In the genomic region with DNA sequence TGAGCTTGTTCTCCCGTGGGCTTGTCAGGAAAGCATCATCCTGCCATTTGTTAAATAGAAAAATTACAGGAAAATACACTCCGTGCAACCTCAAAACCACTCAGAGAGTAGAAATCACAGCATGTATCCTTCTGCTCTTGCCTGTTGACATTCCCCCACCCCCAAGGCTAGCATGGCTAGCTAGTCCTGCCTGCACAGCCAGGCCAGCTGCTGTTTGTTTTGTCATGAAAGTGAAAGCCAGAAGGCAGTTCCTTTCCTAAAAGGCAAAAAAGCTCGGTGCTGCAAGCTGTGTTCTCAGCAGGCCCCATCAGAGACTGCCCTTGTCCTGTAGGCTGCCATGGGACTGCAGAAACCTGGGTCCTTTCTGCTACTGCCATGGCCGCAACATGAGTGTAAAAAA, we compare ENCODE assay signal across 9 mouse cellular contexts.
DNase-seq lines count a peak whose midpoint lies in the region; ATAC-seq and TF ChIP-seq lines count a peak whose summit lies in the region.
"Had no signal": no experiment of that assay in that cellular context is flagged by ENCODE, and none has a peak within 500 bp of the region (broad histone marks: within the 10 kb centered on the region; RNA-seq: fewer than 3 reads in every experiment).

No protein-coding gene starts in this region.

- TF ChIP-seq EP300 in liver, embryonic 14.5 days (IDR thresholded peaks at IDR 0.05; ENCODE audit: low read depth) = no peak
- TF ChIP-seq EP300 in stomach, postnatal 0 days (optimal IDR thresholded peaks at IDR 0.05) = no peak

- H3K36me3 ChIP-seq in forebrain, embryonic 14.5 days (ENCODE audit: control insufficient read depth, insufficient read depth, low read length) = no peaks in the 10 kb centered on the region
- no peaks in the 10 kb centered on the region for H3K36me3 ChIP-seq in forebrain, embryonic 11.5 days (ENCODE audit: control insufficient read depth, insufficient read depth, low read length)
- no peaks in the 10 kb centered on the region for H3K36me3 ChIP-seq in liver, embryonic 14.5 days (replicated peaks; ENCODE audit: control insufficient read depth, insufficient read depth, low read depth)
- no peaks in the 10 kb centered on the region for H3K36me3 ChIP-seq in stomach, postnatal 0 days (ENCODE audit: control insufficient read depth, insufficient read depth, low read length)
- H3K36me3 ChIP-seq: neural tube, embryonic 13.5 days had no signal

- no peak overlapping the region for H3K9ac ChIP-seq in forebrain, embryonic 14.5 days (ENCODE audit: low read length)
- H3K9ac ChIP-seq in forebrain, embryonic 11.5 days (ENCODE audit: low read length) = no peak overlapping the region
- no peak overlapping the region for H3K9ac ChIP-seq in liver, embryonic 14.5 days (replicated peaks)
- no peak overlapping the region for H3K9ac ChIP-seq in stomach, postnatal 0 days (ENCODE audit: low read length)
- H3K9ac ChIP-seq: neural tube, embryonic 13.5 days had no signal

- no peaks in the 10 kb centered on the region for H3K27me3 ChIP-seq in forebrain, embryonic 14.5 days (replicated peaks; ENCODE audit: control insufficient read depth, insufficient read depth, low read length)
- H3K27me3 ChIP-seq in forebrain, embryonic 11.5 days (ENCODE audit: control insufficient read depth, insufficient read depth, low read length) = no peaks in the 10 kb centered on the region
- no peaks in the 10 kb centered on the region for H3K27me3 ChIP-seq in liver, embryonic 14.5 days (ENCODE audit: control insufficient read depth, insufficient read depth, low read length)
- H3K27me3 ChIP-seq in stomach, postnatal 0 days (ENCODE audit: control insufficient read depth, insufficient read depth, low read length) = no peaks in the 10 kb centered on the region
- H3K27me3 ChIP-seq: neural tube, embryonic 13.5 days had no signal

- no peak for ATAC-seq in forebrain, embryonic 14.5 days
- no peak for ATAC-seq in forebrain, embryonic 11.5 days (replicated peaks; ENCODE audit: low FRiP score)
- ATAC-seq in liver, embryonic 14.5 days (ENCODE audit: insufficient read depth) = no peak
- ATAC-seq in stomach, postnatal 0 days (ENCODE audit: low FRiP score, low TSS enrichment) = no peak

- H3K4me1 ChIP-seq in forebrain, embryonic 14.5 days (ENCODE audit: control insufficient read depth, insufficient read depth, low read length) = no peaks in the 10 kb centered on the region
- no peaks in the 10 kb centered on the region for H3K4me1 ChIP-seq in forebrain, embryonic 11.5 days (replicated peaks; ENCODE audit: control insufficient read depth, insufficient read depth, low read length)
- peaks cover 0 to 7% of the 10 kb centered on the region in 2 experiments; a peak in 1 of 4 replicates for H3K4me1 ChIP-seq in liver, embryonic 14.5 days (replicated peaks; ENCODE audit: control insufficient read depth in 2 of 2, insufficient read depth in 2 of 2, low read length in 1 of 2)
- no peaks in the 10 kb centered on the region for H3K4me1 ChIP-seq in stomach, postnatal 0 days (replicated peaks; ENCODE audit: control insufficient read depth, insufficient read depth)

- no peaks in the 10 kb centered on the region for H3K9me3 ChIP-seq in forebrain, embryonic 14.5 days (replicated peaks; ENCODE audit: control insufficient read depth, low read length)
- H3K9me3 ChIP-seq in forebrain, embryonic 11.5 days (ENCODE audit: control insufficient read depth, low read length) = no peaks in the 10 kb centered on the region
- H3K9me3 ChIP-seq in liver, embryonic 14.5 days (ENCODE audit: control insufficient read depth, low read length) = no peaks in the 10 kb centered on the region
- no peaks in the 10 kb centered on the region for H3K9me3 ChIP-seq in stomach, postnatal 0 days (ENCODE audit: control insufficient read depth, low read length)
- H3K9me3 ChIP-seq: neural tube, embryonic 13.5 days had no signal

- DNase-seq in forebrain, embryonic 14.5 days (ENCODE audit: low spot score) = peak; percentile 25
- no peak for DNase-seq in forebrain, embryonic 11.5 days (ENCODE audit: low spot score)
- DNase-seq in right cerebral cortex, postnatal 4 days = peak; percentile 12
- DNase-seq in right cerebral cortex, adult 18-20 months = no peak
- DNase-seq in liver, embryonic 14.5 days (ENCODE audit: low read depth in 3 of 3, low spot score in 3 of 3) = peak in 2 of 3 experiments; percentile 11 to 12
- DNase-seq in stomach, postnatal 0 days (ENCODE audit: low spot score) = peak; percentile 29
- DNase-seq in left cerebral cortex, postnatal 36 days (ENCODE audit: low spot score in 2 of 2) = no peak
- DNase-seq in Muller cell, postnatal 12 days (ENCODE audit: inconsistent ontology term) = no peak

- no peak overlapping the region for H3K27ac ChIP-seq in forebrain, embryonic 14.5 days (ENCODE audit: low read depth, low read length)
- no peak overlapping the region for H3K27ac ChIP-seq in forebrain, embryonic 11.5 days (ENCODE audit: low read depth, low read length)
- no peak overlapping the region for H3K27ac ChIP-seq in liver, embryonic 14.5 days
- H3K27ac ChIP-seq in stomach, postnatal 0 days (replicated peaks) = 0 out of 2 replicates have a peak overlapping the region, but pooled peaks have one; percentile 1
- H3K27ac ChIP-seq: neural tube, embryonic 13.5 days had no signal

- intact Hi-C loops in left cerebral cortex, postnatal 36 days (cut with DNase I) = no loop called here

- no peak overlapping the region for H3K4me3 ChIP-seq in forebrain, embryonic 14.5 days (ENCODE audit: low read depth, low read length)
- no peak overlapping the region for H3K4me3 ChIP-seq in forebrain, embryonic 11.5 days (ENCODE audit: low read depth, low read length)
- H3K4me3 ChIP-seq in liver, embryonic 14.5 days (ENCODE audit: insufficient read depth in 1 of 2, low read depth in 2 of 2, low read length in 2 of 2) = no peak overlapping the region
- no peak overlapping the region for H3K4me3 ChIP-seq in stomach, postnatal 0 days (ENCODE audit: low read depth, low read length)
- H3K4me3 ChIP-seq: neural tube, embryonic 13.5 days had no signal

- no peak for TF ChIP-seq CTCF in liver, embryonic 14.5 days (IDR thresholded peaks at IDR 0.05; ENCODE audit: low read depth)
- TF ChIP-seq CTCF in stomach, postnatal 0 days (IDR thresholded peaks at IDR 0.05; ENCODE audit: low read depth) = no peak

- H3K4me2 ChIP-seq in forebrain, embryonic 14.5 days (ENCODE audit: low read length) = no peak overlapping the region
- no peak overlapping the region for H3K4me2 ChIP-seq in forebrain, embryonic 11.5 days (ENCODE audit: low read depth, low read length, severe bottlenecking)
- no peak overlapping the region for H3K4me2 ChIP-seq in liver, embryonic 14.5 days (ENCODE audit: low read depth)
- 0 out of 2 replicates have a peak overlapping the region, but pooled peaks have one; percentile 2 for H3K4me2 ChIP-seq in stomach, postnatal 0 days (replicated peaks; ENCODE audit: low read depth)
- H3K4me2 ChIP-seq: neural tube, embryonic 13.5 days had no signal

- WGBS in forebrain, embryonic 14.5 days = 52% methylated on average over 4 of the region's 4 CpGs
- WGBS in forebrain, embryonic 11.5 days = 72% methylated on average over 4 of the region's 4 CpGs
- WGBS in liver, embryonic 14.5 days (ENCODE audit: insufficient replicate concordance) = 35% methylated on average over 4 of the region's 4 CpGs
- 26% methylated on average over 4 of the region's 4 CpGs for WGBS in stomach, postnatal 0 days

Comparison
In these comparisons a context has a peak if more than half of its experiments do, and no peak if none do; other contexts are left out.
1. DNase-seq: peak in forebrain, embryonic 14.5 days (single experiment), right cerebral cortex, postnatal 4 days (single experiment), liver, embryonic 14.5 days (2 of 3) and stomach, postnatal 0 days (single experiment); none in forebrain, embryonic 11.5 days (single experiment), right cerebral cortex, adult 18-20 months (single experiment), left cerebral cortex, postnatal 36 days (0 of 2) and Muller cell, postnatal 12 days (single experiment).